Mouse (Mus musculus) neural tube, embryonic 12.5 days (tissue): Measurements from ENCODE around the gene Hsd17b3. TPM values are rescaled to one million over a fixed set of nuclear protein-coding genes. Genes with fewer than 3 reads are reported as not detected.

Experiments
- polyA plus RNA-seq: library from polyadenylated mRNA; unstranded; fragments of >200 nt; fragmentation: Nextera tagmentation; extraction: Ambion mirVana; gene quantifications from 2 replicates; pipeline ENCODE4 v1.2.1, GENCODE M21; 2016

Hsd17b3 gene
- polyA plus RNA-seq, 1 experiment from 2014 or later, result 0.19 TPM

Other genes starting within 250 kb of the Hsd17b3 start
- gene Slc35d2, start 40.1 kb upstream of the Hsd17b3 start, polyA plus RNA-seq, result 4.0 and 4.2 TPM in 2 replicates
- 10.7 and 11.4 TPM in 2 replicates for gene Zfp367, start 64.0 kb upstream of the Hsd17b3 start, polyA plus RNA-seq
- gene Habp4, start 72.6 kb upstream of the Hsd17b3 start, polyA plus RNA-seq, result 41.0 and 45.2 TPM in 2 replicates
- 8.6 and 9.3 TPM in 2 replicates for gene Cdc14b, start 186.1 kb upstream of the Hsd17b3 start, polyA plus RNA-seq
- 23.6 and 24.6 TPM in 2 replicates for gene Aaed1, start 223.5 kb upstream of the Hsd17b3 start, polyA plus RNA-seq